Mouse (Mus musculus): ENCODE measurements around the gene Sigirr. TPM values are rescaled to one million over a fixed set of nuclear protein-coding genes. Genes with fewer than 3 reads are reported as not detected.

Gene Sigirr
- polyA plus RNA-seq (2015; fragmentation: Nextera tagmentation; extraction: Ambion mirVana), result 1.7 and 2.9 TPM in 2 replicates

- Histone ChIP-seq H3K4me1 (replicated peaks) (peaks cover 12% of the 10 kb centered on the region), H3K36me3 (no peaks in the 10 kb centered on the region), H3K4me3 (peak within 1 kb of the TSS; percentile 45), H3K9me3 (no peaks in the 10 kb centered on the region), H3K27ac (no peak within 1 kb of the TSS), H3K4me2 (peak within 1 kb of the TSS; percentile 77), H3K27me3 (peaks cover 66% of the 10 kb centered on the region), H3K9ac (peak within 1 kb of the TSS; percentile 63)
- no peak for ATAC-seq (ENCODE audit: low FRiP score)
- 1% methylated on average over 56 of the region's 56 CpGs for WGBS
Measured at GRCm38 (mm10) chr7:141099911-141100691, at the start of gene Sigirr. TSS of gene Sigirr (minus strand) at chr7:141100572.

- 75% methylated on average over 4 of the region's 4 CpGs for WGBS
- no peaks in the 10 kb centered on the region for H3K27me3 ChIP-seq
- no peaks in the 10 kb centered on the region for H3K9me3 ChIP-seq
- no peak overlapping the region for H3K27ac ChIP-seq
- no peak overlapping the region for H3K9ac ChIP-seq
- H3K36me3 ChIP-seq, result peaks cover 76% of the 10 kb centered on the region
- H3K4me1 ChIP-seq (replicated peaks), result no peaks in the 10 kb centered on the region
- no peak overlapping the region for H3K4me2 ChIP-seq
- ATAC-seq (ENCODE audit: low FRiP score), result no peak
- H3K4me3 ChIP-seq, result no peak overlapping the region
Measured at GRCm38 (mm10) chr7:141148639-141149038, 48.3 kb upstream of the Sigirr start.

GRCm38 (mm10) chr7:141147044-141147443 is 46.7 kb upstream of the Sigirr start:
- no peaks in the 10 kb centered on the region for H3K4me1 ChIP-seq (replicated peaks)
- no peaks in the 10 kb centered on the region for H3K27me3 ChIP-seq
- no peak overlapping the region for H3K4me2 ChIP-seq
- peaks cover 73% of the 10 kb centered on the region for H3K36me3 ChIP-seq
- ATAC-seq (ENCODE audit: low FRiP score), result no peak
- no peak overlapping the region for H3K9ac ChIP-seq
- H3K4me3 ChIP-seq, result no peak overlapping the region
- H3K27ac ChIP-seq, result 0 out of 2 replicates have a peak overlapping the region, but pooled peaks have one; percentile 14
- 74% methylated on average over 6 of the region's 6 CpGs for WGBS
- no peaks in the 10 kb centered on the region for H3K9me3 ChIP-seq

GRCm38 (mm10) chr7:141146043-141146595 is 45.7 kb upstream of the Sigirr start:
- no peak overlapping the region for H3K4me2 ChIP-seq
- no peaks in the 10 kb centered on the region for H3K4me1 ChIP-seq (replicated peaks)
- H3K27ac ChIP-seq, result no peak overlapping the region
- H3K9me3 ChIP-seq, result no peaks in the 10 kb centered on the region
- no peak for ATAC-seq (ENCODE audit: low FRiP score)
- peaks cover 66% of the 10 kb centered on the region for H3K36me3 ChIP-seq
- 96% methylated on average over 12 of the region's 12 CpGs for WGBS
- no peaks in the 10 kb centered on the region for H3K27me3 ChIP-seq
- no peak overlapping the region for H3K9ac ChIP-seq
- H3K4me3 ChIP-seq, result no peak overlapping the region

GRCm38 (mm10) chr7:141145403-141145802 is 45.0 kb upstream of the Sigirr start:
- Histone ChIP-seq H3K27ac (no peak overlapping the region), H3K9ac (no peak overlapping the region), H3K9me3 (no peaks in the 10 kb centered on the region), H3K4me2 (no peak overlapping the region), H3K27me3 (no peaks in the 10 kb centered on the region), H3K4me3 (no peak overlapping the region), H3K36me3 (peaks cover 62% of the 10 kb centered on the region), H3K4me1 (replicated peaks) (no peaks in the 10 kb centered on the region)
- ATAC-seq (ENCODE audit: low FRiP score), result no peak
- WGBS, result 80% methylated on average over 1 of the region's 1 CpGs

GRCm38 (mm10) chr7:141144650-141145049 is 44.3 kb upstream of the Sigirr start:
- ATAC-seq (ENCODE audit: low FRiP score), result no peak
- 95% methylated on average over 3 of the region's 3 CpGs for WGBS

GRCm38 (mm10) chr7:141143861-141144260 is 43.5 kb upstream of the Sigirr start:
- H3K4me2 ChIP-seq, result no peak overlapping the region
- no peaks in the 10 kb centered on the region for H3K9me3 ChIP-seq
- no peak overlapping the region for H3K4me3 ChIP-seq
- H3K4me1 ChIP-seq (replicated peaks), result no peaks in the 10 kb centered on the region
- H3K36me3 ChIP-seq, result peaks cover 66% of the 10 kb centered on the region
- 92% methylated on average over 2 of the region's 2 CpGs for WGBS
- no peak overlapping the region for H3K9ac ChIP-seq
- no peaks in the 10 kb centered on the region for H3K27me3 ChIP-seq
- ATAC-seq (ENCODE audit: low FRiP score), result no peak
- no peak overlapping the region for H3K27ac ChIP-seq

More at GRCm38 (mm10) chr7:141144650-141145049, 44.3 kb upstream of the Sigirr start:
- Histone ChIP-seq H3K4me3 (no peak overlapping the region), H3K9ac (no peak overlapping the region), H3K36me3 (peaks cover 62% of the 10 kb centered on the region), H3K27me3 (no peaks in the 10 kb centered on the region), H3K27ac (no peak overlapping the region), H3K4me1 (replicated peaks) (no peaks in the 10 kb centered on the region), H3K4me2 (no peak overlapping the region), H3K9me3 (no peaks in the 10 kb centered on the region)

- Histone ChIP-seq H3K9ac (no peak overlapping the region), H3K9me3 (no peaks in the 10 kb centered on the region), H3K36me3 (peaks cover 66% of the 10 kb centered on the region), H3K4me2 (no peak overlapping the region), H3K27ac (no peak overlapping the region), H3K27me3 (no peaks in the 10 kb centered on the region), H3K4me3 (no peak overlapping the region), H3K4me1 (replicated peaks) (no peaks in the 10 kb centered on the region)
- no peak for ATAC-seq (ENCODE audit: low FRiP score)
- 50% methylated on average over 5 of the region's 5 CpGs for WGBS
Measured at GRCm38 (mm10) chr7:141143112-141143511, 42.7 kb upstream of the Sigirr start.

- WGBS, result 91% methylated on average over 4 of the region's 4 CpGs
Measured at GRCm38 (mm10) chr7:141141326-141141725, 41.0 kb upstream of the Sigirr start.

GRCm38 (mm10) chr7:141131904-141132755 is 31.8 kb upstream of the Sigirr start:
- Histone ChIP-seq H3K9me3 (no peaks in the 10 kb centered on the region), H3K4me3 (peak overlapping the region; percentile 84), H3K4me2 (peak overlapping the region; percentile 88), H3K4me1 (replicated peaks) (peaks cover 23% of the 10 kb centered on the region), H3K36me3 (peaks cover 23% of the 10 kb centered on the region), H3K27me3 (0 out of 2 replicates have a peak, but pooled peaks cover 3% of the 10 kb centered on the region), H3K27ac (no peak overlapping the region), H3K9ac (peak overlapping the region; percentile 92)
- WGBS, result 65% methylated on average over 12 of the region's 12 CpGs
- ATAC-seq (ENCODE audit: low FRiP score), result no peak

More at GRCm38 (mm10) chr7:141141326-141141725, 41.0 kb upstream of the Sigirr start:
- Histone ChIP-seq H3K36me3 (peaks cover 69% of the 10 kb centered on the region), H3K27ac (no peak overlapping the region), H3K9ac (no peak overlapping the region), H3K9me3 (no peaks in the 10 kb centered on the region), H3K4me1 (replicated peaks) (no peaks in the 10 kb centered on the region), H3K4me3 (no peak overlapping the region), H3K27me3 (no peaks in the 10 kb centered on the region), H3K4me2 (no peak overlapping the region)
- no peak for ATAC-seq (ENCODE audit: low FRiP score)

GRCm38 (mm10) chr7:141131024-141131820 is 30.9 kb upstream of the Sigirr start:
- under 1% methylated on average over 59 of the region's 59 CpGs for WGBS
- H3K9ac ChIP-seq, result peak overlapping the region; percentile 92
- H3K27me3 ChIP-seq, result 0 out of 2 replicates have a peak, but pooled peaks cover 3% of the 10 kb centered on the region
- no peaks in the 10 kb centered on the region for H3K9me3 ChIP-seq
- H3K27ac ChIP-seq, result peak overlapping the region; percentile 69; the same call in 1 of the 2 replicates
- H3K4me2 ChIP-seq, result peak overlapping the region; percentile 88
- ATAC-seq (ENCODE audit: low FRiP score), result peak; percentile 99
- H3K4me3 ChIP-seq, result peak overlapping the region; percentile 84
- H3K36me3 ChIP-seq, result peaks cover 14% of the 10 kb centered on the region
- H3K4me1 ChIP-seq (replicated peaks), result peaks cover 23% of the 10 kb centered on the region

Measured in hindbrain, embryonic 13.5 days (tissue).